16 mouse cellular contexts compared by ENCODE assay signal in the genomic region with DNA sequence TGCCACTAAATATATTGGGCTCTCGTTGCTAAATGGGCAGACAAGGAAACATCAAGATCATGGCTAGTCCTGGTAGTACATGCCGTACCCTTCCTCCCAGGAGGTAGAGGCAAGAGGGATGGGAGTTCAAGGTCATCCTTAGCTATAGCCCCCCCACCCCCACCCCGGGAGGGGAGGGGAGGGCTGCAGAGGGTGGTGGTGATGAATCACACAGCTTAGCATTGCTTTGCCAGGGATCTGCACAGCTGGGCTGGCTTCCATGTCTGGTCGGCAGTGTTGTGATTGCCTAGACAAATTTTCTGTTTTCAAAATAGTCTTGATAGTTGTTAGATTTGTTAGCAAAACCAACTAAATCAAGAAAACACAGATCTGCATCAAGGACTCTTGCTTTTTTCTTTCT. TPM values are rescaled to one million over a fixed set of nuclear protein-coding genes. Genes with fewer than 3 reads are reported as not detected.
DNase-seq lines count a peak whose midpoint lies in the region.
"Had no signal": no experiment of that assay in that cellular context is flagged by ENCODE, and none has a peak within 500 bp of the region (broad histone marks: within the 10 kb centered on the region; RNA-seq: fewer than 3 reads in every experiment).

No protein-coding gene starts in this region.

- intact Hi-C loops in gastrocnemius, postnatal 36 days (cut with DNase I), result no loop called here

- peak; percentile 44 for DNase-seq in adrenal gland, adult 2 months
- DNase-seq in adrenal gland, postnatal 4 days (ENCODE audit: low spot score in 2 of 2), result no peak
- peak; percentile 29 for DNase-seq in gastrocnemius, postnatal 10 days
- DNase-seq in gastrocnemius, postnatal 36 days, result no peak
- peak; percentile 70 for DNase-seq in ovary, adult 18-20 months (ENCODE audit: low spot score)
- no peak for DNase-seq in ovary, postnatal 14 days (ENCODE audit: low spot score)
- DNase-seq in thymus, postnatal 10 days (ENCODE audit: low spot score in 2 of 2), result no peak
- DNase-seq: cerebellum, adult 8-10 months; cerebellum, postnatal 25 days; heart, postnatal 36 days; kidney, adult 2 months; kidney, postnatal 36 days; retina, postnatal 1 day; right cerebral cortex, postnatal 14 days; thymus, postnatal 14 days had no signal

RNA-seq across cellular contexts. Expression of a gene that starts 17.2 kb away (rescaled TPM):
- 10 to 100 TPM; 23.4 to 30.7 TPM for total RNA-seq in adrenal gland, adult 2 months (2021)
- polyA plus RNA-seq in adrenal gland, adult 2 months (2012; rRNA removed), result 29.3 and 32.5 TPM in 2 replicates
- total RNA-seq in adrenal gland, postnatal 4 days (2021), result 10 to 100 TPM; 26.7 to 27.1 TPM
- 10 to 100 TPM in 1 of 2 experiments, 1 to 10 TPM in 1; 8.0 to 10.8 TPM for total RNA-seq in gastrocnemius, postnatal 10 days (2021)
- 1 to 10 TPM; 5.8 to 7.6 TPM for total RNA-seq in gastrocnemius, postnatal 36 days (2021)

RNA-seq across cellular contexts. Expression of a gene that starts 20.9 kb away (rescaled TPM):
- total RNA-seq in adrenal gland, adult 2 months (2021), result 10 to 100 TPM in 1 of 2 experiments, 1 to 10 TPM in 1; 9.5 to 10.9 TPM
- 1.6 and 2.1 TPM in 2 replicates for polyA plus RNA-seq in adrenal gland, adult 2 months (2012; rRNA removed)
- 10 to 100 TPM; 12.3 to 15.7 TPM for total RNA-seq in adrenal gland, postnatal 4 days (2021)
- 1 to 10 TPM; 2.9 to 3.5 TPM for total RNA-seq in gastrocnemius, postnatal 10 days (2021)
- total RNA-seq in gastrocnemius, postnatal 36 days (2021), result 1 to 10 TPM; 1.2 to 2.5 TPM

RNA-seq across cellular contexts. Expression of a gene that starts 24.5 kb away (rescaled TPM):
- 10 to 100 TPM; 43.0 to 56.0 TPM for total RNA-seq in adrenal gland, adult 2 months (2021)
- polyA plus RNA-seq in adrenal gland, adult 2 months (2012; rRNA removed), result 33.2 and 33.5 TPM in 2 replicates
- total RNA-seq in adrenal gland, postnatal 4 days (2021), result 10 to 100 TPM; 25.9 to 30.5 TPM
- total RNA-seq in gastrocnemius, postnatal 10 days (2021), result 10 to 100 TPM; 28.8 to 39.5 TPM
- total RNA-seq in gastrocnemius, postnatal 36 days (2021), result 10 to 100 TPM; 74.6 to 80.1 TPM

RNA-seq across cellular contexts. Expression of a gene that starts 32.5 kb away (rescaled TPM):
- total RNA-seq in adrenal gland, adult 2 months (2021), result 100 to 1,000 TPM in 1 of 2 experiments, 10 to 100 TPM in 1; 77.2 to 112 TPM
- 196 TPM in 2 replicates for polyA plus RNA-seq in adrenal gland, adult 2 months (2012; rRNA removed)
- 10 to 100 TPM; 72.5 to 73.9 TPM for total RNA-seq in adrenal gland, postnatal 4 days (2021)
- 10 to 100 TPM; 59.0 to 61.2 TPM for total RNA-seq in gastrocnemius, postnatal 10 days (2021)
- 10 to 100 TPM; 69.8 to 74.3 TPM for total RNA-seq in gastrocnemius, postnatal 36 days (2021)

RNA-seq across cellular contexts. Expression of a gene that starts 54.9 kb away (rescaled TPM):
- 1 to 10 TPM; 1.5 to 1.6 TPM for total RNA-seq in adrenal gland, adult 2 months (2021)
- 3.1 TPM in 2 replicates for polyA plus RNA-seq in adrenal gland, adult 2 months (2012; rRNA removed)
- 1 to 10 TPM; 2.0 to 2.3 TPM for total RNA-seq in adrenal gland, postnatal 4 days (2021)
- 1 to 10 TPM in 1 of 2 experiments, not detected in 1; 1.1 TPM for total RNA-seq in gastrocnemius, postnatal 10 days (2021)
- under 1 TPM; 0.30 to 0.41 TPM for total RNA-seq in gastrocnemius, postnatal 36 days (2021)
- polyA plus RNA-seq: Patski had no signal

Comparison
In these comparisons a context has a peak if more than half of its experiments do, and no peak if none do; other contexts are left out.
1. DNase-seq: peak in adrenal gland, adult 2 months (single experiment), gastrocnemius, postnatal 10 days (single experiment) and ovary, adult 18-20 months (single experiment); none in adrenal gland, postnatal 4 days (0 of 2), gastrocnemius, postnatal 36 days (0 of 2), ovary, postnatal 14 days (single experiment) and thymus, postnatal 10 days (0 of 2).